Mouse (Mus musculus) hindbrain, embryonic 12.5 days (tissue): Measurements from ENCODE around the gene Cpvl. TPM values are rescaled to one million over a fixed set of nuclear protein-coding genes. Genes with fewer than 3 reads are reported as not detected.

ENCODE experiments used
- ATAC-seq: fragments of 200-750 bp; cut with Nextera tagmentation; 2 replicates; pipeline ENCODE4 v1.8.0; 2017; ENCODE audit warnings: moderate TSS enrichment; ENCODE audit not compliant: low FRiP score
- H3K27ac ChIP-seq: fragments of 300-500 bp; sonication (generic); 2 replicates; pipeline ENCODE4 v1.5.1; 2016; ENCODE audit warnings: mild to moderate bottlenecking
- H3K27me3 ChIP-seq: fragments of 300-500 bp; sonication (generic); 2 replicates; pipeline ENCODE4 v1.6.1; 2016; ENCODE audit warnings: mild to moderate bottlenecking
- H3K36me3 ChIP-seq: fragments of 300-500 bp; sonication (generic); 2 replicates; pipeline ENCODE4 v1.6.1; 2016; ENCODE audit warnings: mild to moderate bottlenecking
- H3K4me1 ChIP-seq: fragments of 300-500 bp; sonication (generic); 2 replicates; pipeline ENCODE4 v1.6.1; 2016
- H3K4me2 ChIP-seq: fragments of 300-500 bp; sonication (generic); replicated peaks from 2 replicates; pipeline ENCODE4 v1.6.1; 2016; ENCODE audit warnings: mild to moderate bottlenecking
- H3K4me3 ChIP-seq: fragments of 300-500 bp; sonication (generic); 2 replicates; pipeline ENCODE4 v1.5.1; 2016; ENCODE audit warnings: mild to moderate bottlenecking
- H3K9ac ChIP-seq: fragments of 300-500 bp; sonication (generic); 2 replicates; pipeline ENCODE4 v1.6.1; 2016; ENCODE audit warnings: mild to moderate bottlenecking, moderate library complexity
- H3K9me3 ChIP-seq: fragments of 300-500 bp; sonication (generic); replicated peaks from 2 replicates; pipeline ENCODE4 v1.6.1; 2016; ENCODE audit warnings: mild to moderate bottlenecking
- WGBS: fragments of 180-500 bp; shearing (Covaris S2); methylation state at CpG from one replicate; pipeline ENCODE4 v1.1.7; 2016; 5-methylcytosine and 5-hydroxymethylcytosine counted together
- polyA plus RNA-seq: library from polyadenylated mRNA; unstranded; fragments of >200 nt; fragmentation: Nextera tagmentation; extraction: Ambion mirVana; gene quantifications from 2 replicates; pipeline ENCODE4 v1.2.1, GENCODE M21; 2016

Cpvl gene
- not detected in 2 replicates for polyA plus RNA-seq

DNA sequence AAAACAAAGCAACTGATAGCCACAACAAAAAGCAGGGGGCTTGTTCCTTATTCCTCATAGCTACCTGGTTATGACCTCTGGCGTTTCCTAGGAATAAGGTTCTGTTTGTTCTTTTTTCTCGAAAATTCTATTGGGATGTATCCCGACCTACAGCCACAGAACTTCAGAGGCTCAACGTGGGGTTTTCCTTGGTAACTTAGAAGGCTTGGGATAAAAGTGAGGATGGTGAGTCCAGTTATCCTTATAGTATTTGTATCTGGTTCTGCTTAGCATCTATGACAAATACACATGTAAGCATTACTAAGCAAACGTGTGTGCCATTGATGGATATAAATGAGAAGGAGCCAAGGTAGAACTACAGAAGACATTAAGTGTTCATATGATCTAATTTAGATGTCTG lies at the start of gene Cpvl:
Gene Cpvl, minus strand, starts transcription at position 101 of the 400 bp plus-strand sequence.
- 80% methylated on average over 5 of the region's 5 CpGs for WGBS
- no peaks in the 10 kb centered on the region for H3K36me3 ChIP-seq
- ATAC-seq: no peak

DNA sequence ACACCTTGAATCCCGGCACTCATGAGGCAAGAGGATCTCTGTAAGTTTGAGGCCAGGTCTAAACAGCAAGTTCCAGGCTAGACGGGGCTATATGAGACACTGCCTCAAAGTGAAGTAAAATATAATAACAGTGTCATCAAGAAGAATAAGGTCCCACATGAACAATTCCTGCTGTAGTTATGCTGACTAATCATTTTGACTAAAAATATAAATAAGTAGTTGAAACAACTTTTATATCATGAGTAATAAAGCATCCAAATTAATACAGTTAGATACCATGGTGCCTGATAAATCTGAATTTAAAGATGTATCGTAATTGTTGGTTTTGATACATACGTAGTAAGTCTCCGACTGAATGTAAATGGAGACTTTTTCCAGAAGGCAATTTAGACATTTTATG lies 45.4 kb upstream of the Cpvl start:
- H3K9me3 ChIP-seq: no peaks in the 10 kb centered on the region
- H3K4me2 ChIP-seq: no peak overlapping the region
- H3K36me3 ChIP-seq: no peaks in the 10 kb centered on the region
- WGBS: 89% methylated on average over 5 of the region's 5 CpGs
- ATAC-seq: no peak
- H3K27ac ChIP-seq: no peak overlapping the region
- H3K4me1 ChIP-seq: peaks cover 7% of the 10 kb centered on the region
- H3K27me3 ChIP-seq: no peaks in the 10 kb centered on the region
- no peak overlapping the region for H3K9ac ChIP-seq
- no peak overlapping the region for H3K4me3 ChIP-seq

More for the DNA sequence above, at the start of gene Cpvl:
- Histone ChIP-seq H3K4me2 (no peak within 1 kb of the TSS), H3K9ac (no peak within 1 kb of the TSS), H3K27me3 (no peaks in the 10 kb centered on the region), H3K27ac (no peak within 1 kb of the TSS), H3K4me3 (no peak within 1 kb of the TSS), H3K4me1 (peaks cover 4% of the 10 kb centered on the region), H3K9me3 (no peaks in the 10 kb centered on the region)

DNA sequence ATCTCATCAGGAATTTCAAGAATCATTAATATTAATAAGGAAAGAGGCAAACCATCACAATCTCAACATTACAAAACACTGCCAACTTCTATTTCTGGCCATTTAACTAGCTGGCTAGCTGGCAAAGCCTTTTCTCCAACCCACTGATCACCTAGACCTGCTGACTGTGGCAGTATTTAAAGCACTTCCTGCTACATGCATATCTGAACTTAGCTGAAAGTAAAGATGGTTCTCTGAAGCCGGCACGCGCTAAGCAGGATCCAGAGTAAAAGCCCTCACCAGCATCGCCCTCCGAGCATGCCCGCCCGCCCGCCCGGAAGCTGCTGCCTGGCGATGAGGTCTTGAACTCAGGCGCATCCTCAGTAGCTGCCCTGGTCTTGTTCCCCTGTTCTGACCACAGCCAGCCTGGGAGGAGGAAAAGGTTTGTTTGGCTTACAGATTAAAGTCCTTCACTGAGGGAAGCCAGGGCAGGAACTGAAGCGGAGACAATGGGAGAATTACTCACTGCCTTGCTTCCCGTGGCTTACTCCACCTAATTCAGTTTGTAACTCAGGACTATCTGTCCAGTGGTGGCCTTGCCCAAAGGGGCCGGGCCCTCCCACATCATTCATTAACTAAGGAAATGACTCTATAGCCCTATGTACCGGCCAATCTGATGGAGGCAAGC lies 42.8 kb upstream of the Cpvl start:
- no peak overlapping the region for H3K4me2 ChIP-seq
- H3K9ac ChIP-seq: no peak overlapping the region
- no peak overlapping the region for H3K27ac ChIP-seq
- no peaks in the 10 kb centered on the region for H3K36me3 ChIP-seq
- no peaks in the 10 kb centered on the region for H3K27me3 ChIP-seq
- H3K4me1 ChIP-seq: peaks cover 7% of the 10 kb centered on the region
- WGBS: 70% methylated on average over 15 of the region's 15 CpGs
- no peak for ATAC-seq
- H3K4me3 ChIP-seq: no peak overlapping the region
- no peaks in the 10 kb centered on the region for H3K9me3 ChIP-seq

DNA sequence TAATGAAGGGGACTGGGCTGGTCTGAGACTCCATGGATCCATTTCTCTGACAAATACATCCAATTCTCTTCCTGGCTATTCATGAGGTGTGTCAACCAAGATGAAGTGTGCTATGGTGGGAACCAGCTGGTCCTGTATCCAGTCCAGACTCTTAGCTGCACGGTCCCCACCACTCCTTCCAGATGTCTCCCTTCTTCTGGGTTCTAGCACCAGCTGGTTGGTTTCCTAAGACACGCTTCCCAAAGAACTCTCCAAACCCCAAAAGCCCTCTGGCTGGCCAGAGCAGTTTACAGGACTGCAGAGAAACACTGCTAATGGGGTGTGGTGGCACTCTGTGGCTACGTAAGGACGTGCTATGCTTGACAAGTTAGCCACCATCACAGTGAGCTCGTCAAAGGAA lies 40.4 kb upstream of the Cpvl start:
- ATAC-seq: no peak
- Histone ChIP-seq H3K27ac (no peak overlapping the region), H3K36me3 (no peaks in the 10 kb centered on the region), H3K4me1 (no peaks in the 10 kb centered on the region), H3K9me3 (no peaks in the 10 kb centered on the region), H3K4me2 (no peak overlapping the region), H3K9ac (no peak overlapping the region), H3K4me3 (no peak overlapping the region), H3K27me3 (no peaks in the 10 kb centered on the region)
- 79% methylated on average over 5 of the region's 5 CpGs for WGBS

DNA sequence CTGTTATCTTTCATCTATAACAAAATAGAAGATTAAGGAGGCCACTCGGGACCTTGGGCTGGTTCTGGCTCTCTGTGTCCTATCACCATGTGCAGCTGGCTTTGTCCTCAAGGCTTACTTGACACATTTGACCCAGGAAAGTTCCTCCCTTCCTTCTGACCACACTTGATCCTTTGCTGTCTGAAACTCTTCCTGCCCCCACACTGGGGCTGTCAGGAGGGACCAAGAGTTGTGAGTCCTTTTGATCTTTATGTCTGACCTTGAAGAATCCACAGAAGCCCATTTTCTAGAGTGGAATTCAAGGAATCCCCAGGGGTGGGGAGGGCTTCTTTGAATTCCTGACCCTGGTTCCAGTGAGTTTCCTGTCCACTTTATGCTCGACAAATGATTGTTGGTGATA lies 39.6 kb upstream of the Cpvl start:
- Histone ChIP-seq H3K4me3 (no peak overlapping the region), H3K9ac (no peak overlapping the region), H3K27ac (no peak overlapping the region), H3K27me3 (no peaks in the 10 kb centered on the region), H3K4me1 (no peaks in the 10 kb centered on the region), H3K9me3 (no peaks in the 10 kb centered on the region), H3K36me3 (no peaks in the 10 kb centered on the region), H3K4me2 (no peak overlapping the region)
- WGBS: 60% methylated on average over 2 of the region's 2 CpGs
- ATAC-seq: no peak

DNA sequence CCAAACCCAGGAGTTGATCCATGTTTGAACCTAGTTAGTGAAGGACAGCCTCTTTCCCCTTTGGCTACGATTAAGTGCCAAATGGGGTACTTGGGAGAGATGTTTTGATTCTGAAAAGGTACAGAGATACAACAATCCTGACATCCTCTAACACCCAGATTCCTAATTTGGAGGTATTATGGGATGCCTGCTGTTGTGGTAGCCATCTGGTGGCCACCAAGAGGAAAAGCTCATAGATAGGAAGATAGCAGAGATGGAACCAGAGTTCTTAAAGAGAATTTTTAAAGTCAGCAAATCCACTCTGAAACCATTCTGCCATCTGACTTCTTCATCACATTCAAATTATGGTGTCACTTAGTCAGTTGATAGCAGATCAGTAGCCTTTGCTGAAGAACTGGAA lies 33.7 kb upstream of the Cpvl start:
- H3K27ac ChIP-seq: no peak overlapping the region
- H3K9me3 ChIP-seq: no peaks in the 10 kb centered on the region
- WGBS: 89% methylated on average over 1 of the region's 1 CpGs
- H3K4me1 ChIP-seq: peaks cover 13% of the 10 kb centered on the region
- no peak overlapping the region for H3K9ac ChIP-seq
- no peak for ATAC-seq
- H3K36me3 ChIP-seq: no peaks in the 10 kb centered on the region
- H3K4me2 ChIP-seq: no peak overlapping the region
- H3K27me3 ChIP-seq: no peaks in the 10 kb centered on the region
- H3K4me3 ChIP-seq: no peak overlapping the region

DNA sequence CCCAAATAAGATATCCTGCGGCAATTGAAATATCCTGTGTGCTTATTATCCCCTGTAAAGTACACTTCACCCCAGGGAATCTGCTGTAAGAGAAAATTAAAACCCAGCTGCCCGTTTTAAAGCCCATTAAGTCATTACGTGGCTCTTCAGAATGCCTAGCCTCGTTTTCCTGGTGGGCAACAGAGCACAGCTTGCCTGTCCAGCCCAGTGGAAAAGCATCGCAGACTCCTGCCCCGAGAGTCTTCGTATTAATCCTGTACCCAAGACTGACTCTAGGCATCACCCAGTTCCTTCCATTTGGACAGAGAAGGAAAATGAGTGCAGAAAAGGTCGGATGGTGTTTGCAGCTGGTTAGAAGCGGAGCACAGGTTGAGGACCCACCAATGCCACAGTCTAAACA lies 31.9 kb upstream of the Cpvl start:
- Histone ChIP-seq H3K9me3 (no peaks in the 10 kb centered on the region), H3K27ac (no peak overlapping the region), H3K9ac (no peak overlapping the region), H3K4me3 (no peak overlapping the region), H3K4me2 (no peak overlapping the region), H3K4me1 (peaks cover 13% of the 10 kb centered on the region), H3K36me3 (no peaks in the 10 kb centered on the region), H3K27me3 (no peaks in the 10 kb centered on the region)
- WGBS: 65% methylated on average over 9 of the region's 9 CpGs
- no peak for ATAC-seq

DNA sequence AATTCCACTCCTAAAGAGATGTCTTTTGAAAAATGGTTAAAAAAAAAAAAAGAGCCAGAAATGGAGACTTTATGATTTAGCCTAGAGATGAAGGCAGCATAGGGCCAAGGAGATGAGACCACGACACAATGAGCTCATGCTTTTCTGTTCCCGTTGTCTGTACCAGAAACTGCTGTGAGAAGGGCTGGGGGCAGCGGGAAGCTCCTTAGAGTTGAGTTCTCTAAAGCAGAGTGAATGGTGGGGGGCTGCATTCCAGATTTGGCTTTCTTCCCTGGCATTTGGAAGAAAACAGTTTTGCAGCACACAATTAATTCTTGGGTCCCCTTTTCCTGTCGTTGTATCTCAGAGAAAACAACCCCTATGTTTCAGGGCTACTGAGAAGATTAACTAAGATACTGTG lies 30.8 kb upstream of the Cpvl start:
- Histone ChIP-seq H3K4me1 (peaks cover 13% of the 10 kb centered on the region), H3K36me3 (no peaks in the 10 kb centered on the region), H3K27ac (no peak overlapping the region), H3K4me3 (no peak overlapping the region), H3K4me2 (no peak overlapping the region), H3K27me3 (no peaks in the 10 kb centered on the region), H3K9ac (no peak overlapping the region), H3K9me3 (no peaks in the 10 kb centered on the region)
- 48% methylated on average over 4 of the region's 4 CpGs for WGBS
- no peak for ATAC-seq

DNA sequence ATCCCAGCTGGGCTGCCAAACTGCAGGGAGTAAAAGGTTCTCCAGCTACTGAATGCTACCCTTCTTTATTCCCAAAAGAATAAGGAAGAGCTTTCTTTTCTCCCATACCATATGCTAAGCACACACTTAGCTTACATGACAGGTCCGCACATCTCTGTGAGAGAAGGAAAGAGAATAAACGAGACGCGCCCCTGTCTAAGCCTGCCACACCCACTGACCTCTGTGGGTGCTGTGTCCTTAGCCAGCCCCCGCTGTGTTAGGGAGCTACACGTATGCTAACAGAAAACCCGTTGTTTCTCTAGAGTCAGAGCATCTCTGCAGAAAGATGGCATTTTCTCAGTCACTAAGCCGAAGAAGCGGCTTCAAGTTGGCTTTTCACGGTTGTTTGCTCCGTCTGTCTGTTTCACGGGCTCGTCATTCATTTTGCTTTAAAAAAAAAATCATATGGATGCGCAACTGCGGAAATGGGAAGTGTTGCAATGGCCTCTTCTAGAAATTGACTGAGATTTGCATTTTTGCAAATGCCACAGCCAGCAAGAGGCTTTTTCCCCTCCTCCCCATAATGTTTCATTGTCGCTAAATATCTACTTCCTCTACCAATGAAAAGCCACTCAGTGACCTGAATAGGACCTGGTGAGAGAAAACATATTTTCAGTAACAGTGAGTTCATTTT lies 30.1 kb upstream of the Cpvl start:
- WGBS: 59% methylated on average over 16 of the region's 16 CpGs
- peaks cover 13% of the 10 kb centered on the region for H3K4me1 ChIP-seq

DNA sequence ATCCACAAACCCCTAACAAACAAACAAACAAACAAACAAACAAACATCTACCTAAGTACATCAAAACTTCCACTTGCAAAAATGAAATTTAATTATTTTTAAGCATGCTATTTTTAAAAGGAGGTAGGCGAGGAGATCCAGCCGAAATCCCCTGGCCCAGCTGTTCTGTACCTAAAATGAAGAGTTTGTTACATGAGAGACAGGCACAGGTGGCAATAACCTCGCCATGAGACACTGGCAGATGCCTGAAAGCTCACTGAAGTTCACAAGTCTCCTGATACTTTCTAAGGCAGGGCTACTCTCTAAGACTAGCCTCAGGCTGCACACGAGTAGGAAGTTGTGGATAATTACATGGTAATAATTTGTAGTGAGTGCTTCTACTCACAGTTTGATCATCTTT lies 26.8 kb upstream of the Cpvl start:
- Histone ChIP-seq H3K4me3 (no peak overlapping the region), H3K27me3 (no peaks in the 10 kb centered on the region), H3K4me2 (no peak overlapping the region), H3K9me3 (no peaks in the 10 kb centered on the region), H3K27ac (no peak overlapping the region), H3K4me1 (peaks cover 13% of the 10 kb centered on the region), H3K9ac (no peak overlapping the region), H3K36me3 (no peaks in the 10 kb centered on the region)
- no peak for ATAC-seq
- 82% methylated on average over 4 of the region's 4 CpGs for WGBS

More for the DNA sequence above, 30.1 kb upstream of the Cpvl start:
- Histone ChIP-seq H3K27ac (no peak overlapping the region), H3K4me2 (peak overlapping the region; percentile 23; the same call in 1 of the 2 replicates), H3K9me3 (no peaks in the 10 kb centered on the region), H3K36me3 (no peaks in the 10 kb centered on the region), H3K27me3 (no peaks in the 10 kb centered on the region), H3K4me3 (no peak overlapping the region), H3K9ac (no peak overlapping the region)
- ATAC-seq: no peak

DNA sequence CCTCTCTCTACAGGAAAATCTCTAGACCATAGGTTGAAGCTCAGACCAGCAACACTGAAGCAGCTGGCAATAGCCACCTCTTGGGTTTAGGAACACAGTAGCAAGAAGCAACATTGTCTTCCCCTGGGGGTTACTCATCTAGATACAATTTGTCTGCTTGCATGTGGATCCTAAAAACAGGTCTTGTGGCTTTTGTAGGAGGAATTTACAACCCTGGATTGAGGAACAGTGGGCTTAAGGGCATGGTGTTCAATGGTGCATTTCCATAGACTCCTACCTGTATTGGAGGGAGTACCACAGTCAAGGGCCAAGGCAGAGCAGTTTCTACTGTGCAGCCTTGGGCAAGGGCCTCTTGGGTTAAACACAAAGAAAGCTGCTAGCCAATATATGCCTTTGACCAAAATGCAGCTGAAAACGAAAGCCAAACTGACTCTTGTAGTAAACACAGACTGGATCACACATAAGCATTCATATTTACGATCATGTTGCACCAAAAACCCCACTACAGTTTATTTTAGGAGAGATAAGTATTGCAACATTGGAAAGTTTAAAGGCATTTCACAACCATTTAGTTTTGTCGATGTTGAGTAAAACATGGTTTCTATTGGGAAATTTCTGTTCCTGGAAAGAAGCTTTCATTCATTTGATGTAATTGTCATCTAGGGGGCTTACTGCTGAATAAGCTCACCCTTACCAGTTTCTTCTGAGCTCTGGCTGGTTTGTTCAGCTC lies 17.9 kb upstream of the Cpvl start:
- Histone ChIP-seq H3K9ac (no peak overlapping the region), H3K4me3 (no peak overlapping the region), H3K9me3 (no peaks in the 10 kb centered on the region), H3K27ac (no peak overlapping the region), H3K27me3 (no peaks in the 10 kb centered on the region; the same call in 1 of the 2 replicates), H3K4me2 (no peak overlapping the region), H3K36me3 (no peaks in the 10 kb centered on the region), H3K4me1 (peaks cover 3% of the 10 kb centered on the region; the same call in 1 of the 2 replicates)
- no peak for ATAC-seq
- WGBS: 93% methylated on average over 3 of the region's 3 CpGs

DNA sequence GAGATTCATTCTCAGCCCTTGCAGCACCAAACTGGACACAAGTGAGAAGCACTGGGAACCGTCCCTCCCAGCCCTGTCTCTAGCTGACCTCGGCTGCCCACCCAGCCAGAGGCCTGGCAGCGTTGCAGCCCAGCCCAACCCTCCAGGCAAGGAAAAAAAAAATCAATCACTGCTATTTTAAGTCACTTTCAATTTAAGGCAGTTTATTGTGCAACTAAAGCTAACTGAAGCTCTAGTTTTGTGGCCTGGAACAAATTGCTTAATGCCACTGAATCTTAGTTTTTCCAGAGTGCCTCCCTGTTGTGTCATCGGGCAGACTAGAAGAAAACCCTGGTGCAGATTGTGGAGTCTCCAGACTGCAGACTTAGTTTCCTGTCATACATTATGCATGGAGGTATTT lies 17.0 kb upstream of the Cpvl start:
- Histone ChIP-seq H3K9me3 (no peaks in the 10 kb centered on the region), H3K4me1 (peaks cover 3% of the 10 kb centered on the region; the same call in 1 of the 2 replicates), H3K4me3 (no peak overlapping the region), H3K27ac (no peak overlapping the region), H3K36me3 (no peaks in the 10 kb centered on the region), H3K4me2 (no peak overlapping the region), H3K27me3 (no peaks in the 10 kb centered on the region; the same call in 1 of the 2 replicates), H3K9ac (no peak overlapping the region)
- no peak for ATAC-seq
- WGBS: 64% methylated on average over 4 of the region's 4 CpGs
